Mouse (Mus musculus) heart, embryonic 12.5 days (tissue): ENCODE measurements around the gene Cdk11b. TPM values are rescaled to one million over a fixed set of nuclear protein-coding genes. Genes with fewer than 3 reads are reported as not detected.

ENCODE experiments used
- ATAC-seq: fragments of 200-750 bp; cut with Nextera tagmentation; 2 replicates; pipeline ENCODE4 v1.8.0; 2017; ENCODE audit warnings: moderate TSS enrichment, moderate library complexity; ENCODE audit not compliant: insufficient number of reproducible peaks, low FRiP score
- H3K27ac ChIP-seq: fragments of 300-500 bp; sonication (generic); 2 replicates; pipeline ENCODE4 v1.5.1; 2016; ENCODE audit warnings: mild to moderate bottlenecking, moderate library complexity; ENCODE audit not compliant: poor library complexity, severe bottlenecking
- H3K27me3 ChIP-seq: fragments of 300-500 bp; sonication (generic); replicated peaks from 2 replicates; pipeline ENCODE4 v1.6.1; 2016; ENCODE audit warnings: mild to moderate bottlenecking, moderate library complexity
- H3K36me3 ChIP-seq: fragments of 300-500 bp; sonication (generic); 2 replicates; pipeline ENCODE4 v1.6.1; 2016; ENCODE audit warnings: mild to moderate bottlenecking, moderate library complexity
- H3K4me1 ChIP-seq: fragments of 300-500 bp; sonication (generic); replicated peaks from 2 replicates; pipeline ENCODE4 v1.6.1; 2016; ENCODE audit warnings: mild to moderate bottlenecking
- H3K4me2 ChIP-seq: fragments of 300-500 bp; sonication (generic); 2 replicates; pipeline ENCODE4 v1.6.1; 2016; ENCODE audit warnings: mild to moderate bottlenecking, moderate library complexity
- H3K4me3 ChIP-seq: fragments of 300-500 bp; sonication (generic); 2 replicates; pipeline ENCODE4 v1.5.1; 2016; ENCODE audit warnings: mild to moderate bottlenecking
- H3K9ac ChIP-seq: fragments of 300-500 bp; sonication (generic); 2 replicates; pipeline ENCODE4 v1.6.1; 2016; ENCODE audit warnings: mild to moderate bottlenecking, moderate library complexity
- H3K9me3 ChIP-seq: fragments of 300-500 bp; sonication (generic); replicated peaks from 2 replicates; pipeline ENCODE4 v1.6.1; 2016; ENCODE audit warnings: mild to moderate bottlenecking, moderate library complexity
- WGBS: fragments of 180-500 bp; shearing (Covaris S2); methylation state at CpG from one replicate; pipeline ENCODE4 v1.1.7; 2016; 5-methylcytosine and 5-hydroxymethylcytosine counted together
- polyA plus RNA-seq: library from polyadenylated mRNA; unstranded; fragments of >200 nt; fragmentation: Nextera tagmentation; extraction: Ambion mirVana; gene quantifications from 2 replicates; pipeline ENCODE4 v1.2.1, GENCODE M21; 2016

The Cdk11b gene
- polyA plus RNA-seq, 1 experiment from 2014 or later, result 52.3 TPM

DNA sequence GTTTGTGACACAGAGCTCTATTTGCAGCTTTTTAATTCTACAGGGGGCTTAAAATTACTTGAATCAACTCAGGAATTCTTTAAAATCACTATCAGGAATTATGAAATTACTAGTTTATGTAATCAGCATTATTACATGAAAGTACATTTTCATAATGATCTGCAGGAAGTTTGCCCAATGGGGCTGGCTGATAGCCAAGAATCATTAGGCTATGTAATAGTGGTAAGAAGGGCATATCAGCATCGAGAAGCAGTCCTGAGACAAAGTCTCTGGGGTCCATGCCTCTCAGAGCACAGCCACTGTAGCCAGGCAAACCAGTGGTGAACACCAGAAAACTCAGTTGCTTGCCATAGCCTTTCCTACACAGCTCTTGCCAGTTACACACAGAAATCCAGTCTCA lies 30.9 kb upstream of the Cdk11b start:
- H3K27ac ChIP-seq, result no peak overlapping the region
- H3K9me3 ChIP-seq, result no peaks in the 10 kb centered on the region
- H3K36me3 ChIP-seq, result peaks cover 25% of the 10 kb centered on the region
- no peak overlapping the region for H3K4me3 ChIP-seq
- no peaks in the 10 kb centered on the region; the same call in 1 of the 2 replicates for H3K4me1 ChIP-seq
- ATAC-seq, result no peak
- no peak overlapping the region for H3K4me2 ChIP-seq
- WGBS, result 69% methylated on average over 1 of the region's 1 CpGs
- no peak overlapping the region for H3K9ac ChIP-seq
- H3K27me3 ChIP-seq, result no peaks in the 10 kb centered on the region

- H3K27me3 ChIP-seq, result no peaks in the 10 kb centered on the region
- H3K4me3 ChIP-seq, result no peak overlapping the region
- no peak overlapping the region for H3K4me2 ChIP-seq
- no peaks in the 10 kb centered on the region for H3K9me3 ChIP-seq
- no peak for ATAC-seq
- no peak overlapping the region for H3K9ac ChIP-seq
- peaks cover 6% of the 10 kb centered on the region; the same call in 1 of the 2 replicates for H3K36me3 ChIP-seq
- 72% methylated on average over 3 of the region's 3 CpGs for WGBS
- no peak overlapping the region for H3K27ac ChIP-seq
- no peaks in the 10 kb centered on the region; the same call in none of the 2 replicates for H3K4me1 ChIP-seq
Observed at GRCm38 (mm10) chr4:155595777-155596176, 28.9 kb upstream of the Cdk11b start.

DNA sequence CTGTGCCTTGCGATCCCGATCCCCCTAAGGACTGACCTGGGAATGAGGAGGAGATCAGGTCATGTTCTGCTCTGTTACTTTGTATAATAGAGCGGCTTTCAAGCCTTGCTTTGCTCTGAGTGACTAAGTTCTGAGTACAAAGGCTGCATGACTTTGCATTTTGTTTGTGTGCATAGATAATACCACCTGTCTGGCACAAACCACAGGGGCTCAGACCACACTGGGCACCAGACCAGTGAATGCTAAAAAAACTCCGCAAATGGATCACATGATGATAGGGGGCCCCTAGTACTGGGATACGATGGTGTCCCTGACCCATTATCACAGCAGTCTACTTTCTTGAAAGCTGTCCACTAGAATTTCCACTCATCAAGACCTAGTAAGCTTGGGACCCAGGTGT lies 28.0 kb upstream of the Cdk11b start:
- Histone ChIP-seq H3K4me2 (no peak overlapping the region), H3K9ac (no peak overlapping the region), H3K27me3 (no peaks in the 10 kb centered on the region), H3K4me3 (no peak overlapping the region), H3K27ac (no peak overlapping the region), H3K4me1 (no peaks in the 10 kb centered on the region; the same call in none of the 2 replicates), H3K36me3 (no peaks in the 10 kb centered on the region), H3K9me3 (no peaks in the 10 kb centered on the region)
- no peak for ATAC-seq
- WGBS, result 73% methylated on average over 5 of the region's 5 CpGs

DNA sequence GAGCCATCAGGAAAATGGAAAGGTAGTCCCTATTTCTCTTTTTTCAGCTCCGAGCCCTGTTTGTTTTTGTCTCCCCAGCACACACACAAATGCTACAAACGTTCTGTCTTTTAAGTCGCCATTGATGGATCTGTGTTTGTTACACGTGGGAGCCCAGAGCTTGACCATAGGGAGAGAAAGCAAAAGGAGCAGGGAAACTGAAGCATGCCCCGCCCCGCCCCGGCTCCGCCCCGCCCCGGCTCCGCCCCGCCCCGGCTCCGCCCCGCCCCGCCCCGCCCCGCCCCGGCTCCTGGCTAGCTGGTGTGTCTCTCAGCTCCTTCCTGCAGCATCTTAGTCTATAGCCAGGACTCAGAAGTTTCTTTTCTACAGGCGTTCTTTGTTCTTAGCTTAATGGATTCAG lies 26.1 kb upstream of the Cdk11b start:
- H3K27ac ChIP-seq, result no peak overlapping the region
- 16% methylated on average over 20 of the region's 20 CpGs for WGBS
- no peaks in the 10 kb centered on the region for H3K9me3 ChIP-seq
- H3K4me2 ChIP-seq, result no peak overlapping the region
- ATAC-seq, result no peak
- no peaks in the 10 kb centered on the region for H3K27me3 ChIP-seq
- no peak overlapping the region for H3K9ac ChIP-seq
- no peak overlapping the region for H3K4me3 ChIP-seq
- H3K36me3 ChIP-seq, result peaks cover 9% of the 10 kb centered on the region; the same call in 1 of the 2 replicates
- peaks cover 10% of the 10 kb centered on the region for H3K4me1 ChIP-seq

GRCm38 (mm10) chr4:155599901-155600825 lies 24.5 kb upstream of the Cdk11b start:
- ATAC-seq, result no peak
- Histone ChIP-seq H3K36me3 (peaks cover 20% of the 10 kb centered on the region), H3K27me3 (no peaks in the 10 kb centered on the region), H3K4me3 (peak overlapping the region; percentile 83), H3K4me2 (peak overlapping the region; percentile 93), H3K9ac (peak overlapping the region; percentile 95; the same call in 1 of the 2 replicates), H3K27ac (peak overlapping the region; percentile 99), H3K9me3 (no peaks in the 10 kb centered on the region), H3K4me1 (peaks cover 10% of the 10 kb centered on the region)
- 87% methylated on average over 10 of the region's 11 CpGs for WGBS

DNA sequence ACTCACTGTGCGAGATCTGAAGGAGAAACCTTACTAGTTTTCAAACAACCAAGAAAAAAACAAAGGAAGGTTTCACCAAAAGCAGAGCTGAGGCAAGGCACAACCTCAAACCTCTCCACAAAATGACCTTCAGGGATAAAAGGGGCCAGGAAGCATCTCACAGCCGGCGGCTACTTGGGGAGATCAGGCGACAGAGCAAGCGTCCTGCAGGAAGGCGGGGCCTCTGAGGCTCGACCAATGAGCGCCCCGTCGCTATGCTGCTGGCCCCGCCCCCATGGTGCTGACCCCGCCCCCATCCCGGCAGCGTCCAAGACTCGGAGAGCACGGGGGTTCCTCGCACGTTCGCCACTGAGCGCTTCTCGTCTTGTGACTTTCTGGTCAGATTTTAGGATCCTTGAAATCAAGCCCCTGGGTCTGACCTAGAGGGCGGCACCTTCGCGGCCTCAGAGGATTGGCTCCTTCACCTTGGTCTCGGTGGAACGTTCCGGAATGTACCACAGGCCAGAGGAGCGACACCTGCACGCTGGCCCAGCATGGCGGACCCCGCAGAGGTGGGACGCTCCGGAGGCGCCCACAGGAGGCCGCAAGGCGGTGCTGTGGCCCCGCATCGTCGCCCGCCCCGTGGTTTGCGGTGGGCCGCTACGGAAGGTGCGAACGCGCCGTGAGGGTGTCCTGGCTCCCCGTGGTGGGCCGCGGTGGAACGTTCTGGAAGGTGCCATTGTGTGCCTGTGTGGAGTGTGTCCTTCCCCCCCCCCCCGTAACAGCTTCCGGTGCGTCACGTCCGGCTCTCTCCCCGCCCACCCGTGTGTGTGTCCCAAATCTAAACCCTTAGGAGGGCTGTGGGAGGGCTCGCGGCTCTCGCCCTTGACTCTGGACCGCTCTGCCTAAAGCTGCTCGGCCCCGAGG lies 23.3 kb upstream of the Cdk11b start, which contains the start of gene Slc35e2:
TSS of gene Slc35e2 (plus strand) at position 326 of the 906 bp plus-strand sequence.
- WGBS, result under 1% methylated on average over 65 of the region's 65 CpGs
- Histone ChIP-seq H3K36me3 (peaks cover 25% of the 10 kb centered on the region), H3K4me2 (peak within 1 kb of the TSS; percentile 93), H3K4me1 (peaks cover 10% of the 10 kb centered on the region), H3K4me3 (peak within 1 kb of the TSS; percentile 83), H3K27ac (peak within 1 kb of the TSS; percentile 99), H3K9me3 (no peaks in the 10 kb centered on the region), H3K9ac (peak within 1 kb of the TSS; percentile 95), H3K27me3 (no peaks in the 10 kb centered on the region)
- peak; percentile 97 for ATAC-seq

- Histone ChIP-seq H3K9me3 (no peaks in the 10 kb centered on the region), H3K9ac (peak overlapping the region; percentile 95), H3K4me3 (peak overlapping the region; percentile 83), H3K4me2 (peak overlapping the region; percentile 93), H3K27me3 (no peaks in the 10 kb centered on the region), H3K27ac (peak overlapping the region; percentile 99), H3K36me3 (peaks cover 28% of the 10 kb centered on the region), H3K4me1 (peaks cover 10% of the 10 kb centered on the region)
- 2% methylated on average over 31 of the region's 31 CpGs for WGBS
- peak; percentile 19 for ATAC-seq
Observed at GRCm38 (mm10) chr4:155601997-155602456, 22.6 kb upstream of the Cdk11b start.

DNA sequence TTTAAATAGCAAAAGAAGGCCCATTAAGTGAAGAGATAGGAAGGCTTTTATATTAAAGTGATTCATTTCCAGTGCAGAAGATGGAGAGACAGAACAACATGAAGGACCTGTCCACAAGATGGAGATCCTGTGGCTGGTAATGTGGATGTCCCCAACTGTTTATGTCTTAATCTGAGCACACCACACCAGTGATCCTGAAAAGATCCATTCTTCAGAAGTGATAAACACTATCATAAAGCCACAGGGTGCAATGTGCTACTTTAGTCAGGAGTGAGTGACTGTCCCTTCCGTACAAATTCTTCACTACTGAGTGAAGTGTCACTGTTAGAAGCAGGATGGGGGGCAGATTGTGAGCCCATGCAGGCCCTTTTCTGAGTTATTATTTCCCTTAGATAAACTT lies 21.9 kb upstream of the Cdk11b start:
- WGBS, result 75% methylated on average over 1 of the region's 1 CpGs
- ATAC-seq, result no peak
- peak overlapping the region; percentile 95; the same call in 1 of the 2 replicates for H3K9ac ChIP-seq

GRCm38 (mm10) chr4:155603801-155604200 lies 20.9 kb upstream of the Cdk11b start:
- Histone ChIP-seq H3K27me3 (no peaks in the 10 kb centered on the region), H3K9me3 (no peaks in the 10 kb centered on the region), H3K4me1 (peaks cover 10% of the 10 kb centered on the region), H3K4me2 (no peak overlapping the region), H3K27ac (no peak overlapping the region), H3K9ac (no peak overlapping the region), H3K36me3 (peaks cover 28% of the 10 kb centered on the region), H3K4me3 (no peak overlapping the region)
- ATAC-seq, result no peak
- 91% methylated on average over 6 of the region's 6 CpGs for WGBS

More for the DNA sequence above, 21.9 kb upstream of the Cdk11b start:
- Histone ChIP-seq H3K9me3 (no peaks in the 10 kb centered on the region), H3K27ac (no peak overlapping the region), H3K27me3 (no peaks in the 10 kb centered on the region), H3K4me2 (peak overlapping the region; percentile 93), H3K4me3 (peak overlapping the region; percentile 83), H3K4me1 (peaks cover 10% of the 10 kb centered on the region), H3K36me3 (peaks cover 28% of the 10 kb centered on the region)

GRCm38 (mm10) chr4:155605132-155605531 lies 19.5 kb upstream of the Cdk11b start:
- H3K4me1 ChIP-seq, result peaks cover 10% of the 10 kb centered on the region
- H3K4me2 ChIP-seq, result no peak overlapping the region
- H3K9me3 ChIP-seq, result no peaks in the 10 kb centered on the region
- ATAC-seq, result no peak
- H3K9ac ChIP-seq, result no peak overlapping the region
- H3K27me3 ChIP-seq, result no peaks in the 10 kb centered on the region
- peaks cover 34% of the 10 kb centered on the region for H3K36me3 ChIP-seq
- H3K4me3 ChIP-seq, result no peak overlapping the region
- no peak overlapping the region for H3K27ac ChIP-seq
- WGBS, result 86% methylated on average over 4 of the region's 4 CpGs
